Mouse (Mus musculus): ENCODE results near the gene Cdk9. TPM values are rescaled to one million over a fixed set of nuclear protein-coding genes. Genes with fewer than 3 reads are reported as not detected.

Gene Cdk9
- polyA plus RNA-seq, 1 experiment = 112 TPM

DNA sequence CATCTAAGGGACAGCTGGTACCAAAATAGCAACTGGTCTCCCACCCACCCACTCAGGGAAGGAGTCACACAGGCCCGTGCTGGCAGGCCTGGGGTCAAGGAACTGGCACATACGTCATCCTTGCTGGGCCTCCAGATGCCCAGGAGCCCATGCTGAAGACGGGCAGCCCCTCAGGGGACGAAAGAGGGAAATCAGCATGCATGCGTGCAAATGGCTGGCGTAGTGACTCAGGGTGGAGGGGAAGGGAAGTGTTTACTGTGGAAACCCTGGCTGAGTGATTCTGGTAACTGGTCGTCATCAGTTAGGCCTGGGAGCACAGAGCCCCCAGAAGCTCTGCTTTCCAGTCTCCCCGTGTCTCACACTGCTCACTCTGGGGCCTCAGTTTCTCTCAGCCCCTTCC lies 47.5 kb downstream of the Cdk9 start:
- Histone ChIP-seq H3K27me3 (ENCODE audit: control insufficient read depth, insufficient read depth, insufficient read length) (no peaks in the 10 kb centered on the region), H3K79me3 (ENCODE audit: low read depth) (no peaks in the 10 kb centered on the region)
- no peak for TF ChIP-seq MAX (IDR thresholded peaks at IDR 0.05)
- no peak for TF ChIP-seq MYOG (IDR thresholded peaks at IDR 0.05; ENCODE audit: control insufficient read depth, extremely low read depth, insufficient read length)
- TF ChIP-seq USF1 (IDR thresholded peaks at IDR 0.05; ENCODE audit: low read depth) = no peak

GRCm38 (mm10) chr2:32662291-32662690 lies 50.6 kb downstream of the Cdk9 start:
- H3K27me3 ChIP-seq (ENCODE audit: control insufficient read depth, insufficient read depth, insufficient read length) = no peaks in the 10 kb centered on the region
- H3ac ChIP-seq (ENCODE audit: control insufficient read depth, insufficient read length, low read depth) = no peak overlapping the region
- no peak overlapping the region for H3K4me3 ChIP-seq (ENCODE audit: insufficient read depth, poor library complexity, severe bottlenecking)
- H3K79me3 ChIP-seq (ENCODE audit: low read depth) = no peaks in the 10 kb centered on the region
- TF ChIP-seq MAX (IDR thresholded peaks at IDR 0.05) = no peak
- TF ChIP-seq USF1 (IDR thresholded peaks at IDR 0.05; ENCODE audit: low read depth) = no peak
- TF ChIP-seq FOSL1 (IDR thresholded peaks at IDR 0.05; ENCODE audit: insufficient read depth, low read length, poor library complexity, severe bottlenecking) = no peak
- no peak for TF ChIP-seq CEBPB (IDR thresholded peaks at IDR 0.05; ENCODE audit: low read depth)
- no peak for TF ChIP-seq MYOG (IDR thresholded peaks at IDR 0.05; ENCODE audit: control insufficient read depth, extremely low read depth, insufficient read length)
- no peak for TF ChIP-seq CTCF (IDR thresholded peaks at IDR 0.05; ENCODE audit: control insufficient read depth, insufficient read depth, insufficient read length)
- TF ChIP-seq MYOD1 (IDR thresholded peaks at IDR 0.05; ENCODE audit: control insufficient read depth, insufficient read length, low read depth) = no peak
- H3K36me3 ChIP-seq (ENCODE audit: control insufficient read depth, insufficient read depth) = no peaks in the 10 kb centered on the region
- H3K79me2 ChIP-seq (ENCODE audit: control insufficient read depth, insufficient read depth) = no peaks in the 10 kb centered on the region

More for the DNA sequence above, 47.5 kb downstream of the Cdk9 start:
- H3K36me3 ChIP-seq (ENCODE audit: control insufficient read depth, insufficient read depth) = no peaks in the 10 kb centered on the region
- H3K4me3 ChIP-seq (ENCODE audit: insufficient read depth, poor library complexity, severe bottlenecking) = no peak overlapping the region
- H3K79me2 ChIP-seq (ENCODE audit: control insufficient read depth, insufficient read depth) = no peaks in the 10 kb centered on the region
- H3ac ChIP-seq (ENCODE audit: control insufficient read depth, insufficient read length, low read depth) = no peak overlapping the region

GRCm38 (mm10) chr2:32661509-32662107 lies 51.3 kb downstream of the Cdk9 start:
- TF ChIP-seq FOSL1 (IDR thresholded peaks at IDR 0.05; ENCODE audit: insufficient read depth, low read length, poor library complexity, severe bottlenecking) (no peak), CTCF (IDR thresholded peaks at IDR 0.05; ENCODE audit: control insufficient read depth, insufficient read depth, insufficient read length) (no peak), CEBPB (IDR thresholded peaks at IDR 0.05; ENCODE audit: low read depth) (no peak), MYOG (IDR thresholded peaks at IDR 0.05; ENCODE audit: control insufficient read depth, extremely low read depth, insufficient read length) (no peak), MAX (IDR thresholded peaks at IDR 0.05) (no peak), USF1 (IDR thresholded peaks at IDR 0.05; ENCODE audit: low read depth) (no peak)
- Histone ChIP-seq H3ac (ENCODE audit: control insufficient read depth, insufficient read length, low read depth) (no peak overlapping the region), H3K36me3 (ENCODE audit: control insufficient read depth, insufficient read depth) (no peaks in the 10 kb centered on the region), H3K4me3 (ENCODE audit: insufficient read depth, poor library complexity, severe bottlenecking) (no peak overlapping the region), H3K79me3 (ENCODE audit: low read depth) (no peaks in the 10 kb centered on the region), H3K79me2 (ENCODE audit: control insufficient read depth, insufficient read depth) (no peaks in the 10 kb centered on the region), H3K27me3 (ENCODE audit: control insufficient read depth, insufficient read depth, insufficient read length) (no peaks in the 10 kb centered on the region)

DNA sequence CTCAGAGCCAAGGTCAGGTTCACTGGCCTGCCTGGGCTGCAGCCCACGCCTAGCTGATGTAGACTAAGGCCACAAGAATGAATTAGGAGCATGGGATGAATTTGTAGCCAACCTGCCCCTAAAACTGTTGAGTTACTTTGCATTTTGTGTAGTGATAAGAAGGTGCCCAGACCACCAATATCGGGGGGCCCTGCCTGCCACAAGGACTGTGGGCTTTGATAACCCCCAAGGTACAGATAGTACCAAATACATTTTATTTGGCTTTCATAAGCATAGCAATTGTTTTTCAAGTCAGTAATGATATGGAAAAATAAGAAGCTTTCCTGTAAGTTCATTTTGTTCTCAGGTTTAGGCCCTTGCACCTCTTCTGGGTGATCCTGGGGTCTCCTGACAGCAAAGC lies 54.0 kb downstream of the Cdk9 start:
- Histone ChIP-seq H3K36me3 (ENCODE audit: control insufficient read depth, insufficient read depth) (no peaks in the 10 kb centered on the region), H3K4me3 (ENCODE audit: insufficient read depth, poor library complexity, severe bottlenecking) (no peak overlapping the region), H3K79me2 (ENCODE audit: control insufficient read depth, insufficient read depth) (no peaks in the 10 kb centered on the region), H3ac (ENCODE audit: control insufficient read depth, insufficient read length, low read depth) (no peak overlapping the region), H3K79me3 (ENCODE audit: low read depth) (no peaks in the 10 kb centered on the region), H3K27me3 (ENCODE audit: control insufficient read depth, insufficient read depth, insufficient read length) (no peaks in the 10 kb centered on the region)
- TF ChIP-seq MYOG (IDR thresholded peaks at IDR 0.05; ENCODE audit: control insufficient read depth, extremely low read depth, insufficient read length) = no peak
- no peak for TF ChIP-seq MYOD1 (IDR thresholded peaks at IDR 0.05; ENCODE audit: control insufficient read depth, insufficient read length, low read depth)

DNA sequence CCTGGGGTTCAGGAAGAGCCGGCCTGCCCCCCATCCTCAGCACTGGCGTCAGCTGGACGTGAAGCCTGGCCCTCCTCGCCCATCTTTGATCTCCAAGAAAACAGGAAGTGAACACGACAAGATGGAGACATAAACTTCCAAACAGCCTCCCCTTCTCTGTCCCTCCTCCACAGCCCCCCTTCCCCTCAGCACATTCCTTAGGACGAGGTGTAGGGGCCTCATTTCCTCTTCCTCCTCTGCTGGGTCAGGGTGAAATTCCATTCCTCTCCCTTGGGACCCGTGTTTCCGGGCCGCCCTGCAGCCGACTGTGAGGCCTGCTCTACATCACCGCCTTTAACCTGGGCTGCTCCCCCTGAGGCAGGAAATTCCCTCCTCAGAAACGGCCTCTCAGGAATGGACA lies 57.0 kb downstream of the Cdk9 start:
- Histone ChIP-seq H3K36me3 (ENCODE audit: control insufficient read depth, insufficient read depth) (no peaks in the 10 kb centered on the region), H3K4me3 (ENCODE audit: insufficient read depth, poor library complexity, severe bottlenecking) (no peak overlapping the region), H3K79me2 (ENCODE audit: control insufficient read depth, insufficient read depth) (no peaks in the 10 kb centered on the region), H3K79me3 (ENCODE audit: low read depth) (no peaks in the 10 kb centered on the region), H3ac (ENCODE audit: control insufficient read depth, insufficient read length, low read depth) (no peak overlapping the region), H3K27me3 (ENCODE audit: control insufficient read depth, insufficient read depth, insufficient read length) (no peaks in the 10 kb centered on the region)
- TF ChIP-seq FOSL1 (IDR thresholded peaks at IDR 0.05; ENCODE audit: insufficient read depth, low read length, poor library complexity, severe bottlenecking) (no peak), CTCF (IDR thresholded peaks at IDR 0.05; ENCODE audit: control insufficient read depth, insufficient read depth, insufficient read length) (no peak), MAX (IDR thresholded peaks at IDR 0.05) (no peak), USF1 (IDR thresholded peaks at IDR 0.05; ENCODE audit: low read depth) (no peak), MYOG (IDR thresholded peaks at IDR 0.05; ENCODE audit: control insufficient read depth, extremely low read depth, insufficient read length) (no peak), MYOD1 (IDR thresholded peaks at IDR 0.05; ENCODE audit: control insufficient read depth, insufficient read length, low read depth) (no peak), CEBPB (IDR thresholded peaks at IDR 0.05; ENCODE audit: low read depth) (no peak)

Small RNA genes lying within 50 kb of the gene (microRNA-seq; reads per million reads assigned to microRNA genes)
- gene Gm47291 (ENCODE audit: borderline microRNAs expressed) = not detected
- not detected for gene Mir2861 (ENCODE audit: borderline microRNAs expressed)
- gene Mir3960 (ENCODE audit: borderline microRNAs expressed) = not detected
- 0.28 reads per million for gene Mir8093 (ENCODE audit: borderline microRNAs expressed)

Other genes with a start within 250 kb of the Cdk9 start
- gene Fam102a, start 177.7 kb downstream of the Cdk9 start, polyA plus RNA-seq (2012; fragmentation: generic; extraction: Trizol) = 2.4 TPM
- 73.7 TPM for gene Dpm2, start 142.2 kb downstream of the Cdk9 start, polyA plus RNA-seq (2012; fragmentation: generic; extraction: Trizol)
- gene Pip5kl1, start 138.3 kb downstream of the Cdk9 start, polyA plus RNA-seq (2012; fragmentation: generic; extraction: Trizol) = 0.05 TPM
- 0.04 TPM for gene 9430097D07Rik, start 137.4 kb downstream of the Cdk9 start, polyA plus RNA-seq (2012; fragmentation: generic; extraction: Trizol)
- 82.3 TPM for gene St6galnac4, start 126.0 kb downstream of the Cdk9 start, polyA plus RNA-seq (2012; fragmentation: generic; extraction: Trizol)
- 59.1 TPM for gene St6galnac6, start 113.4 kb downstream of the Cdk9 start, polyA plus RNA-seq (2012; fragmentation: generic; extraction: Trizol)
- 184 TPM for gene Ak1, start 91.3 kb downstream of the Cdk9 start, polyA plus RNA-seq (2012; fragmentation: generic; extraction: Trizol)
- gene Eng, start 66.5 kb downstream of the Cdk9 start, polyA plus RNA-seq (2012; fragmentation: generic; extraction: Trizol) = 1.1 TPM
- 26.7 TPM for gene Fpgs, start 8.9 kb downstream of the Cdk9 start, polyA plus RNA-seq (2012; fragmentation: generic; extraction: Trizol)
- 0.50 TPM for gene Sh2d3c, start 8.0 kb upstream of the Cdk9 start, polyA plus RNA-seq (2012; fragmentation: generic; extraction: Trizol)
- not detected for gene 6330409D20Rik, start 27.9 kb upstream of the Cdk9 start, polyA plus RNA-seq (2012; fragmentation: generic; extraction: Trizol)
- gene Tor2a, start 44.2 kb upstream of the Cdk9 start, polyA plus RNA-seq (2012; fragmentation: generic; extraction: Trizol) = 35.7 TPM
- 0.14 TPM for gene Ttc16, start 62.6 kb upstream of the Cdk9 start, polyA plus RNA-seq (2012; fragmentation: generic; extraction: Trizol)
- 83.9 TPM for gene Ptrh1, start 62.7 kb upstream of the Cdk9 start, polyA plus RNA-seq (2012; fragmentation: generic; extraction: Trizol)
- 0.81 TPM for gene Cfap157, start 71.4 kb upstream of the Cdk9 start, polyA plus RNA-seq (2012; fragmentation: generic; extraction: Trizol)
- 28.7 TPM for gene Stxbp1, start 134.2 kb upstream of the Cdk9 start, polyA plus RNA-seq (2012; fragmentation: generic; extraction: Trizol)
- gene Fam129b, start 163.0 kb upstream of the Cdk9 start, polyA plus RNA-seq (2012; fragmentation: generic; extraction: Trizol) = 294 TPM
- 3,677 TPM for gene Rpl12, start 248.5 kb upstream of the Cdk9 start, polyA plus RNA-seq (2012; fragmentation: generic; extraction: Trizol)
- gene Lrsam1, start 248.5 kb upstream of the Cdk9 start, polyA plus RNA-seq (2012; fragmentation: generic; extraction: Trizol) = 10.3 TPM